Mouse (Mus musculus) midbrain, embryonic 11.5 days (tissue): ENCODE results near the gene 1700007K13Rik. TPM values are rescaled to one million over a fixed set of nuclear protein-coding genes. Genes with fewer than 3 reads are reported as not detected.

Source experiments
- ATAC-seq: fragments of 200-750 bp; cut with Nextera tagmentation; 2 replicates; pipeline ENCODE4 v1.8.0; 2017; ENCODE audit warnings: moderate TSS enrichment, moderate library complexity; ENCODE audit not compliant: low FRiP score
- DNase-seq: peaks from one replicate; pipeline ENCODE4 v3.0.0; 2015; ENCODE audit warnings: low spot score; ENCODE audit errors: missing footprints
- H3K27ac ChIP-seq: fragments of 300-500 bp; sonication (generic); 2 replicates; pipeline ENCODE4 v1.5.1; 2014; ENCODE audit warnings: low read depth, low read length
- H3K27me3 ChIP-seq: fragments of 300-500 bp; sonication (generic); 2 replicates; pipeline ENCODE4 v1.6.1; 2014; ENCODE audit warnings: mild to moderate bottlenecking, low read length, moderate library complexity, mixed read lengths; ENCODE audit not compliant: control insufficient read depth, insufficient read depth
- H3K36me3 ChIP-seq: fragments of 300-500 bp; sonication (generic); 2 replicates; pipeline ENCODE4 v1.6.1; 2014; ENCODE audit warnings: mild to moderate bottlenecking, low read length, moderate library complexity, mixed read lengths; ENCODE audit not compliant: control insufficient read depth, insufficient read depth
- H3K4me1 ChIP-seq: fragments of 300-500 bp; sonication (generic); 2 replicates; pipeline ENCODE4 v1.6.1; 2014; ENCODE audit warnings: low read length; ENCODE audit not compliant: control insufficient read depth, insufficient read depth
- H3K4me2 ChIP-seq: fragments of 300-500 bp; sonication (generic); 2 replicates; pipeline ENCODE4 v1.6.1; 2014; ENCODE audit warnings: mild to moderate bottlenecking, moderate library complexity
- H3K4me3 ChIP-seq: fragments of 300-500 bp; sonication (generic); 2 replicates; pipeline ENCODE4 v1.5.1; 2014; ENCODE audit warnings: low read depth, low read length
- H3K9ac ChIP-seq: fragments of 300-500 bp; sonication (generic); 2 replicates; pipeline ENCODE4 v1.6.1; 2014; ENCODE audit warnings: low read length
- H3K9me3 ChIP-seq: fragments of 300-500 bp; sonication (generic); 2 replicates; pipeline ENCODE4 v1.6.1; 2016; ENCODE audit warnings: low read length; ENCODE audit not compliant: control insufficient read depth
- whole genome bisulfite sequencing: fragments of 180-500 bp; shearing (Covaris S2); extraction: QIAGEN DNeasy Blood & Tissue Kit; methylation state at CpG from one replicate; pipeline ENCODE4 v1.1.7; 2014; 5-methylcytosine and 5-hydroxymethylcytosine counted together
- polyA plus RNA-seq: library from polyadenylated mRNA; unstranded; fragments of >200 nt; fragmentation: Nextera tagmentation; extraction: Ambion mirVana; gene quantifications from 2 replicates; pipeline ENCODE4 v1.2.1, GENCODE M21; 2014

Gene 1700007K13Rik
- polyA plus RNA-seq, 1 experiment from 2014 or later, result 1.3 TPM

GRCm38 (mm10) chr2:28463919-28464318, 2.2 kb downstream of the 1700007K13Rik start:
- ATAC-seq, result no peak
- H3K27me3 ChIP-seq, result peaks cover 5% of the 10 kb centered on the region; the same call in 1 of the 2 replicates
- 46% methylated on average over 3 of the region's 3 CpGs for WGBS

GRCm38 (mm10) chr2:28456616-28457015, 9.5 kb downstream of the 1700007K13Rik start:
- Histone ChIP-seq H3K27me3 (no peaks in the 10 kb centered on the region), H3K4me3 (no peak overlapping the region), H3K9ac (no peak overlapping the region), H3K9me3 (no peaks in the 10 kb centered on the region), H3K4me2 (no peak overlapping the region), H3K27ac (no peak overlapping the region), H3K36me3 (no peaks in the 10 kb centered on the region), H3K4me1 (no peaks in the 10 kb centered on the region)
- 66% methylated on average over 1 of the region's 1 CpGs for WGBS
- DNase-seq (no peak), ATAC-seq (no peak)

More at GRCm38 (mm10) chr2:28463919-28464318, 2.2 kb downstream of the 1700007K13Rik start:
- Histone ChIP-seq H3K4me3 (no peak overlapping the region), H3K9me3 (no peaks in the 10 kb centered on the region), H3K36me3 (no peaks in the 10 kb centered on the region), H3K27ac (no peak overlapping the region), H3K4me1 (peaks cover 5% of the 10 kb centered on the region), H3K4me2 (no peak overlapping the region), H3K9ac (no peak overlapping the region)
- peak; percentile 91 for DNase-seq

GRCm38 (mm10) chr2:28453539-28453938, 12.6 kb downstream of the 1700007K13Rik start:
- Histone ChIP-seq H3K27ac (no peak overlapping the region), H3K9ac (no peak overlapping the region), H3K4me2 (no peak overlapping the region), H3K9me3 (no peaks in the 10 kb centered on the region), H3K4me3 (no peak overlapping the region), H3K4me1 (no peaks in the 10 kb centered on the region), H3K36me3 (no peaks in the 10 kb centered on the region), H3K27me3 (no peaks in the 10 kb centered on the region)
- DNase-seq, result no peak
- WGBS, result 86% methylated on average over 6 of the region's 6 CpGs
- ATAC-seq, result no peak

- Histone ChIP-seq H3K36me3 (no peaks in the 10 kb centered on the region), H3K9me3 (no peaks in the 10 kb centered on the region), H3K9ac (no peak overlapping the region), H3K4me3 (no peak overlapping the region), H3K4me1 (0 out of 2 replicates have a peak, but pooled peaks cover 4% of the 10 kb centered on the region), H3K27ac (no peak overlapping the region), H3K27me3 (no peaks in the 10 kb centered on the region), H3K4me2 (no peak overlapping the region)
- no peak for DNase-seq
- no peak for ATAC-seq
- whole genome bisulfite sequencing, result 88% methylated on average over 11 of the region's 11 CpGs
Measured at GRCm38 (mm10) chr2:28451663-28452062, 14.5 kb downstream of the 1700007K13Rik start.

- WGBS, result 11% methylated on average over 11 of the region's 11 CpGs
- Histone ChIP-seq H3K27me3 (no peaks in the 10 kb centered on the region), H3K4me2 (peak overlapping the region; percentile 91), H3K4me3 (peak overlapping the region; percentile 79), H3K9ac (peak overlapping the region; percentile 83), H3K27ac (no peak overlapping the region), H3K4me1 (peaks cover 7% of the 10 kb centered on the region), H3K36me3 (no peaks in the 10 kb centered on the region), H3K9me3 (no peaks in the 10 kb centered on the region)
- ATAC-seq, result peak; percentile 36; the same call in 1 of the 2 replicates
- peak; percentile 89 for DNase-seq
Measured at GRCm38 (mm10) chr2:28447315-28447670, 18.8 kb downstream of the 1700007K13Rik start.

- H3K4me1 ChIP-seq, result peaks cover 7% of the 10 kb centered on the region
- ATAC-seq (peak; percentile 75), DNase-seq (peak; percentile 93)
- no peaks in the 10 kb centered on the region for H3K27me3 ChIP-seq
- H3K9me3 ChIP-seq, result no peaks in the 10 kb centered on the region
- no peaks in the 10 kb centered on the region for H3K36me3 ChIP-seq
- under 1% methylated on average over 82 of the region's 118 CpGs for WGBS
- H3K4me3 ChIP-seq, result peak within 1 kb of the TSS; percentile 79
- H3K4me2 ChIP-seq, result peak within 1 kb of the TSS; percentile 91
- no peak within 1 kb of the TSS for H3K27ac ChIP-seq
- peak within 1 kb of the TSS; percentile 83 for H3K9ac ChIP-seq
Measured at GRCm38 (mm10) chr2:28446515-28447314, 19.4 kb downstream of the 1700007K13Rik start, which contains the start of gene Ppp1r26. Gene Ppp1r26, plus strand, starts transcription at chr2:28446800.

GRCm38 (mm10) chr2:28446181-28446514, 20.0 kb downstream of the 1700007K13Rik start:
- Histone ChIP-seq H3K36me3 (no peaks in the 10 kb centered on the region), H3K27ac (no peak overlapping the region), H3K4me3 (peak overlapping the region; percentile 79), H3K4me2 (peak overlapping the region; percentile 91), H3K27me3 (no peaks in the 10 kb centered on the region), H3K4me1 (peaks cover 7% of the 10 kb centered on the region), H3K9me3 (no peaks in the 10 kb centered on the region), H3K9ac (peak overlapping the region; percentile 83)
- ATAC-seq (no peak; the same call in 1 of the 2 replicates), DNase-seq (no peak)
- WGBS, result 11% methylated on average over 5 of the region's 5 CpGs

GRCm38 (mm10) chr2:28445082-28445481, 21.1 kb downstream of the 1700007K13Rik start:
- H3K27me3 ChIP-seq, result no peaks in the 10 kb centered on the region
- no peaks in the 10 kb centered on the region for H3K9me3 ChIP-seq
- ATAC-seq (no peak), DNase-seq (no peak)
- H3K4me2 ChIP-seq, result no peak overlapping the region
- no peak overlapping the region for H3K27ac ChIP-seq
- H3K4me3 ChIP-seq, result no peak overlapping the region
- no peaks in the 10 kb centered on the region for H3K36me3 ChIP-seq
- peaks cover 7% of the 10 kb centered on the region for H3K4me1 ChIP-seq
- no peak overlapping the region for H3K9ac ChIP-seq
- WGBS, result 76% methylated on average over 4 of the region's 4 CpGs

GRCm38 (mm10) chr2:28440842-28441241, 25.3 kb downstream of the 1700007K13Rik start:
- Histone ChIP-seq H3K4me2 (no peak overlapping the region), H3K27ac (no peak overlapping the region)
- no peak for DNase-seq

More at GRCm38 (mm10) chr2:28440842-28441241, 25.3 kb downstream of the 1700007K13Rik start:
- Histone ChIP-seq H3K27me3 (no peaks in the 10 kb centered on the region), H3K4me1 (no peaks in the 10 kb centered on the region), H3K9ac (no peak overlapping the region), H3K4me3 (no peak overlapping the region), H3K36me3 (no peaks in the 10 kb centered on the region), H3K9me3 (no peaks in the 10 kb centered on the region)
- ATAC-seq, result no peak
- WGBS, result 83% methylated on average over 6 of the region's 6 CpGs
